Mouse (Mus musculus): ENCODE measurements at regions not wholly inside any gene's neighbourhood (a gene's known extent, or its start where the extent isn't known, plus 50 kb on each side); places are given as distances from the start of the nearest gene placed in this dataset.

DNA sequence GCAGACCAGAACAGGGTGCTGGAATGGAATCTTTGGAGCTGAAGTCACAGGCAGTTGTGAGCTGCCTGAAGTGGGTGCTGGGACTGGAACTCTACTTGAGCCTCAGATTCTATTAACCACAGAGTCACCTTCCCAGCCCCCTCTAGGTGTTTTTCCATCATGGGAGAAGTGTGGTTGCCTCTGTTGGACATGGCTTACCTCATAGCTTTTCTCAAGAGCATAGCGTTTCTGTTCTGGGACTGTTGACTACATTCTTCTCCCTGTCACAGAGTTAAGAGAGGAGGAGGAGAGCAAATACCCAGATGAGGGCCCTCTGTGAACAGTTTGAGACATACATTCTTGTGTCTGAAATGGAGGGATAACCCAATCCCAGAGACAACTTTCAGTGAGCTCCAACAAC lies 81.5 kb upstream of the Tas2r119 start:
- Histone ChIP-seq H3K4me1 (ENCODE audit: control insufficient read depth, insufficient read depth, low read length) (no peaks in the 10 kb centered on the region), H3K27ac (replicated peaks; ENCODE audit: low read depth, low read length) (no peak overlapping the region), H3K27me3 (ENCODE audit: control insufficient read depth, insufficient read depth, low read length) (no peaks in the 10 kb centered on the region), H3K9ac (replicated peaks; ENCODE audit: low read length) (no peak overlapping the region), H3K4me3 (replicated peaks; ENCODE audit: low read depth, low read length) (no peak overlapping the region), H3K9me3 (ENCODE audit: control insufficient read depth, low read length) (no peaks in the 10 kb centered on the region), H3K36me3 (ENCODE audit: control insufficient read depth, insufficient read depth, low read length) (no peaks in the 10 kb centered on the region), H3K4me2 (ENCODE audit: low read length) (no peak overlapping the region)
- DNase-seq (no peak), ATAC-seq (ENCODE audit: low FRiP score, low TSS enrichment) (no peak)
- WGBS: 88% methylated on average over 1 of the region's 1 CpGs

DNA sequence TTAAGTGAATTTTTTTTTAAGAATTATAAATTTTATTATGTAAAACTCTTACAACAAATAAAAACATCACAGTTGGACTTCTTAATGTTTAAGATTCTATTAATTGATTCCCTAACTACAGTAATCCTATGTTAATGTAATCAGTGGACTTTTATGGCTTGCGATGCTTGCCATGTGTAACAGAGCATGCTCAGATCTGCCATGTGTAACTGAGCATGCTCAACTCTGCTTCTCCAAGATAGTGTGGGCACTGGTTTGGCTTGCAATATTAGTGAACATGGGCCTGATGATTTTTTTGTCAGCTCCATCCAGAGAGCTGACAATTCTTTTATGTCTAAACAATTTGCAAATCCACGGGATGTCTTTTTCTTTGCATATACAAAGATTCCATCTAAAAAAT lies 66.4 kb upstream of the Tas2r119 start:
- Histone ChIP-seq H3K4me1 (ENCODE audit: control insufficient read depth, insufficient read depth, low read length) (no peaks in the 10 kb centered on the region), H3K4me3 (replicated peaks; ENCODE audit: low read depth, low read length) (no peak overlapping the region), H3K9ac (replicated peaks; ENCODE audit: low read length) (no peak overlapping the region), H3K36me3 (ENCODE audit: control insufficient read depth, insufficient read depth, low read length) (no peaks in the 10 kb centered on the region), H3K27me3 (ENCODE audit: control insufficient read depth, insufficient read depth, low read length) (no peaks in the 10 kb centered on the region), H3K27ac (replicated peaks; ENCODE audit: low read depth, low read length) (no peak overlapping the region), H3K4me2 (ENCODE audit: low read length) (no peak overlapping the region), H3K9me3 (ENCODE audit: control insufficient read depth, low read length) (no peaks in the 10 kb centered on the region; the same call in 1 of the 2 replicates)
- ATAC-seq (ENCODE audit: low FRiP score, low TSS enrichment) (no peak), DNase-seq (no peak)
- WGBS: 98% methylated on average over 2 of the region's 2 CpGs
